Mouse (Mus musculus): Measurements from ENCODE around the gene Timeless.
"Not testable (repeated sequence)": the region's sequence is repeated elsewhere in the genome, so short reads cannot be mapped to it uniquely, and the experiment has no call there.

Timeless gene

GRCm38 (mm10) chr10:128231697-128232419 lies at the start of gene Timeless:
Gene Timeless (plus strand): TSS chr10:128232065.
- DNase-seq: peak; percentile 88

- DNase-seq: no peak
These were observed 47.6 kb upstream of the Timeless start for GRCm38 (mm10) chr10:128184296-128184695.

GRCm38 (mm10) chr10:128185277-128185940 lies 46.5 kb upstream of the Timeless start:
- no peak for DNase-seq

- DNase-seq: peak; percentile 91
These were observed 45.9 kb upstream of the Timeless start for GRCm38 (mm10) chr10:128185959-128186358.

DNA sequence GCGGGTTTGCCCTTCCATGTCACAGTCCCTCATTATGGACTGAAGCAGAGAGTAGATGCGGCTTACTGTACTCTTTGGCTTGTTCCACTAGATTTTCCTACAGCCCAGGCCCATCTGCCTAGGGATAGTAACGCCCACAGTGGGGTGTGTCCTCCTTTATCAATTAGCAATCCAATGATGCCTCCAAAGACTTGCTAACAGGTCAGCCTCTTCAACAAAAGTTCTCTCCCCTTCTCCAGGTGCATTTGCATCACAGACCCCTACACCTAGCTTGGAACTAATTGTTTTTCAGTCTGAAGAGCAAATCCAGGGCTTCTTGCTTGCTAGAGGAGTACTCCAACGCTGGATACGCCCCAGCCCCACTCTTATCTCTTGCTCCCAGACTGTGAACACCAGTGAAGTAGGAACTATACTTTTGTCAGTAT lies 44.7 kb upstream of the Timeless start:
- DNase-seq: no peak

DNA sequence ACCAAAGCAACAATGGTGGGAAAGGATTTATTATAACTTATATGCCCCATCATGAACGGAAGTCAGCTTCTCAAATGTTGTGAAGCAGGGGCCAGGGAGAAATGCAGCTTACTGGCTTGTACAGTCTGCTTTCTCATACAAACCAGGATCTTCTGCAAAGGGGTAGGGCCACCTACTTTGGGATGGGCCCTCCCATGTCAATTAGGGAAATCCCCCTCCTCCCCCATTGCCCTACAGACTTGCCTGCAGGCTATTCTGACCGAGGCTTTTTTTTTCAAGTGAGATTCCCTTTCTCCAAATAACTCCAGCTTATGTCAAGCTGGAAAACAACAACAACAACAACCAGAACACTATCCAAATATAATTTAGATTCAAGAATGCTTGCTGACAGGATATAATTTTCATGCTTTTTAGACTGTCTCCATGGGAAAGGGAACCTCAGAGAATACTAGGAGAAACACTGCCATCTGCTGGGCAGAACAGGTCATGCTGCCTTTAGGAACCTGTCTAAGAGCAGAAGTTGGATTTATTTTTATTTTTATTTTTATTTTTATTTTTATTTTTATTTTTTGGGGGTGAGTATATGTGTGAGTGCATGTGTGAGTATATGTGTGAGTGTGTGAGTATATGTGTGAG lies 43.5 kb upstream of the Timeless start:
- peak; percentile 90 for DNase-seq

GRCm38 (mm10) chr10:128191472-128191871 lies 40.4 kb upstream of the Timeless start:
- no peak for DNase-seq

DNA sequence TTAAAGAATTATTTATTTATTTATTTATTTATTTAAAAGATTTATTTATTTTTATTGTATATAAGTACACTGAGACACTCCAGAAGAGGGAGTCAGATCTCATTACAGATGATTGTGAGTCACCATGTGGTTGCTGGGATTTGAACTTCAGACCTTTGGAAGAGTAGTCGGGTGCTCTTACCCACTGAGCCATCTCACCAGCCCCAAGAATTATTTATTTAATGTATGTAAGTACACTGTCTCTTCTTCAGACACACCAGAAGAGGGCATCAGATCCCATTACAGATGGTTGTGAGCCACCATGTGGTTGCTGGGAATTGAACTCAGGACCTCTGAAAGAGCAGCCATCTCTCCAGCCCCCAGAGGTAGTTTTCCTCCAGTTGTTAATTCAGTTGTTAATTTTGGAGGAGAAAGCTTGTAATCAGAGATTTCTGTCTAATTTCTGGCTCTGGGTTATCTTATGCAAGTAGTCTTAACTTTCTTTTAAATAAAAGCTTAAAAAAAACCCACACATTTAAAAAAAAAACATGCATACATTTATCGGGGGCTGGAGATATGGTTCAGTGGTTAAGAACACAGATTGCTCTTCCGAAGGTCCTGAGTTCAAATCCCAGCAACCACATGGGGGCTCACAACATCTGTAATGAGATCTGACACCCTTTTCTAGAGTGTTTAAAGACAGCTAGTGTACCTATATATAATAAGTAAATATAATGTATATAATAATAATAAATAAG lies 39.7 kb upstream of the Timeless start:
- not testable (repeated sequence) for DNase-seq

DNA sequence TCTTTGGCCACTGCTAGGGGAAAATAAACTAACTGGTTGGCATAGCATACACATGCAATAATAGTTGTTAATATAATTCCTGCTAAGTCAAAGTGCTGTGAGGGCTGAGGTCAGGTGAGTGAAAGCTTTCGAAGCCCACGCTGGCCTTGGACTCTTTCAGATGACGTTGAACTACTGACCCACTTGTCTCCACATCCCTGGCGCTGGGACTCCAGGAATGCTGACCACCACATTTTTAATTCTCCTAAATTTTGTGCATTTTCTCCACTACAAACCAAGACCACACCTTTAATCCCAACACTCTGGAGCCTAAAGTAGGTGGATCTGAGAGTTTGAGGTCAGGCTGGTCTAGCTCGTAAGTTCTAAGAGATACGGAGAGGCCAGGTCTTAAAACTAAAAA lies 38.8 kb upstream of the Timeless start:
- DNase-seq: no peak

DNA sequence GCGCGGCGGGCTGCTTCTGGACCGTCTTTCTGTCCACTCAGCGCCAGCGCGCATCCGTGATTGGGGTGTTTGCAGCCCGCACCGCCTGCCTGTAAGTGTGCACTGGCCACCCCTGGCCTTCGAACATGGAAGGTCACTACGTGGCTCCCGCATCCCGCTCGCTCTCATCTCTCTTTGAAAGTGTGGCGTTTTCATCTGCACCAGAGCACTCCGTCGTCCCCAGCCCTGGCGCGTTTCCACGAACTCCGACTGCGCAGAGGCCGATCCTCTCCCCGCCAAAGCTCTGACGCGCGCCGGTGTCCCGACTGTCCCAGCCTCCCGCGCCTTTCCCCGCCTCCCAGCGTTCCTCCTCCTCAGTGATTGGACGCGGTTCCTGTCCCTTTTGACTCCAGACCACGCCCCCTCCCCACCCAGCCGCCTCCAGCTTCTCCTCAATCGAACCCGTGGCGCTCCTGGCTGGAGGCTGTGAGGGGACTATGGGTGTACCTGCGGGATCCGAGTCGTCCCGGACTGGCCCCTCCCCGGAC lies 37.8 kb upstream of the Timeless start, which contains the start of gene Gls2:
Gene Gls2, plus strand, starts transcription at position 434 of the 527 bp plus-strand sequence.
- DNase-seq: peak; percentile 97

GRCm38 (mm10) chr10:128194551-128195461 lies 37.1 kb upstream of the Timeless start:
- no peak for DNase-seq

- no peak for DNase-seq
These were observed 30.0 kb upstream of the Timeless start for GRCm38 (mm10) chr10:128201856-128202255.

DNA sequence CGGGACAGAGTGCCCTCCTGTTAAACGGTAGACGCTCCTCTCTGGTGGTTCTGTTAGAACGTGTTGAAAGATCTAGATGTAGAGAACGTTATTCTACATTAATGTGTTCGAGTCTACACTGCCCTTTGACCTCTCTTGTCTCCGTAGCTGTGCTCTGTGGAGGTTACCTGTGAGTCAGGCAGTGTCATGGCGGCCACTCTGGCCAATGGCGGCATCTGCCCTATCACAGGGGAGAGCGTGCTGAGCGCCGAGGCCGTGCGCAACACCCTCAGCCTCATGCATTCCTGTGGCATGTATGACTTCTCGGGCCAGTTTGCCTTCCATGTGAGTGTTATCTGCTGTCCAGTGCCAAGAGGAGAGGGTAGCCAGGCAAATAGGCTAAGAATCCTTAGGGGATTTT lies 26.9 kb upstream of the Timeless start:
- DNase-seq: no peak

- no peak for DNase-seq
These were observed 23.5 kb upstream of the Timeless start for GRCm38 (mm10) chr10:128208326-128208725.

DNA sequence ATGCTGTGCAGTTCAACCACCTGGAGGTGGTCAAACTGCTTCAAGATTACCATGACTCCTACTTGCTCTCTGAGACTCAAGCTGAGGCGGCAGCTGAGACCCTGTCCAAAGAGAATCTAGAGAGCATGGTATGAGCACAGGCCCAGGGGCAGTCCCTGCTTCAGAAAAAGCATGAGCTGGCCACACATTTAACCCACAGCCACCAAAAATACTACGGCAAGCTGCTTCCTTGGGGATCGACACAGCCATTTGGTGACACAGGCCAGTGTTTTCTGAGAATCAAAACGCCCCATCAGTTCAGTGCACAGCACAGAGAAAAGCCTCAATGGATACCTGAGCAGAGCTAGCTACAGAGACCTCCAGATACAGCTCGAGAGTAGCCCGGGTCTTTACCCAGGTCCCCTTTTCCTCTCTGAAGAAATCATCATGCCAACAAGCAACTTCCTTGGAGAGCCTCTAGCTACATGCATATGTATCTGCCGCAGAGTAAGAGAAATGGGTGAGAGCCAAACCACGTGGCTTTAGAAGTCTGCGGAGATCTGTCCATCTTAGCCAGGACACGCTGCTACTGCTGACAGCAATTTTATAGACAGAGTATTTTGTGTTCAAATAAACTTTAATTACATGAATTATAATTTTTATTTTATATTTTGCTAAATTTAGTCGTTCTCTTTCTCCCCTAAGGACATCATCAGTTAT lies 22.4 kb upstream of the Timeless start:
- DNase-seq: no peak

DNA sequence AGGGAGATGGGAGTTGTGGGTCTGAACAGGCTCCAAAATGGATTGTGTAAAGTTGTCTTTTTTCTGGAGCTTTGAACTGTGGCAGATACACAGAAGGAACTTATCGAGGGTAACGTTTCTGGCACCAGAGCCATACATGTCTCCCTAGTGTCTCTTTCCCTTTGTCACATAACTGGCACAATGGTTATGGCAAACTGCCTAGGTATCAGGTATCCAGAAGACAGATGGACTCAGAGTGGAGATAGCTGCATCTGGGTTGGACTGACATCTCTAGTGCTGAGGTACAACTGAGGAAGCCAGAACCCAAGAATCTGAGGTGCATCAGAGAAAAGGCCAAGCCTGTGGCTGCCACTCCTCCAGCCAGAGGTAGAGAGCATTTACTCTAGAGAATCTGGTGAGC lies 21.7 kb upstream of the Timeless start:
- no peak for DNase-seq

GRCm38 (mm10) chr10:128210954-128211353 lies 20.9 kb upstream of the Timeless start:
- DNase-seq: peak; percentile 3

DNA sequence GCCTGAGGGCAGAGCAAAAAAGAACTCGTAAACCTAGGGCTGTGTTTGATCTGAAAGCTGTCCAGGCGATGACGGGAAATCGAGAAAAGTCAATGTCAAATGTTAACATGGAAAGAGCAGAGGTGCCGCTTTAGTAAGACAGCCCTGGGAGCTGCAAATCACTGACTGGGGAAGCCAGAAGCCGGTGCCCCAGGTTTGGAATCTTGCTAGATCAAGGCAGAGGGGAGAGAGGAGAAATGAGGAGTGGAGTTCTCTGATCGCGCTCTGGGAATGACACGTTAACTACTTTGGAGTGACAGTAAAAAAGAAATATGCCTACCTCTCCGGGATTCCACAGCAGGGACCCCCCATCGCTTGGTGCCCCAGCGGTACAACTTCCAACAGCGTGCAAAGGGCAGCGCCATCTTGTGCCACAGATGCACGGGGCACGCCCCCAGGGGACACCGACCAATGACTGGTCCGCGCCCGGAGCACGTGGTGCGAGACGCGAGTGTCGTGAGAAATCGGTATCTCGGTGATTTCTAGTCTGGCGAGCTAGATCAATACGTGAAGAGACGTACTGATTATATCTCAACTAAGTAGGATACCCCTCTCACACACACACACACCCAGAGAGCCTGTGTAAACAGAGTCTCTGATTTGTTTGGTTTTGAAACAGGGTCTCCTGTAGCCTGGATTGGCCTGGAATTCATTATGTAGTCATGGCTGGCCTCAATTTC lies 20.3 kb upstream of the Timeless start, which contains the start of gene Spryd4:
Gene Spryd4, minus strand, starts transcription at position 418 of the 719 bp plus-strand sequence.
- peak; percentile 90 for DNase-seq

GRCm38 (mm10) chr10:128212148-128212547 lies 19.7 kb upstream of the Timeless start:
- no peak for DNase-seq

DNA sequence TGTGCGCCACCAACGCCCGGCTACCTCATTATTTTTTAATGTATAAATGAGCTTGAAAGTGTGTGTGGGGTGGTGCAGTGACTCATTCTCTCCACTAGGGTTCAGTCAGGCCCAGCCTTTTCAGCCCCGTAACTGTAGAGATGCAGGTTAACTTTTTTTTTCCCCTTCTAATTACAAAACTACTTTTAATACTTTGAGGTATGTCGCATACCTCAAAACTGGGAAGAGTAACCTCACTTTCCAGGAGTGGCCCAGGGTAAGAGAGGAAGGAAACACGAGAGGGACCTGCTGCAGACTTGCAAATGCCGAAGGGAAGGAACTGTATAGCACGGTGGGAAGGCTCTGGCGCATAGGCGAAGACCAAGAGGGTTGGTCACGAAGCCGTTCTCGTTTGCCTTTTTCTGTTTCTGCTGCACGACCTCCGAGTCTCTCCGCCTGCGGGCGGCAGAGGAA lies 19.0 kb upstream of the Timeless start:
- DNase-seq: peak; percentile 73

Data from lung, postnatal 14 days (tissue).